Mouse (Mus musculus) heart, embryonic 10.5 days (tissue): ENCODE measurements around the gene Mamdc4. TPM values are rescaled to one million over a fixed set of nuclear protein-coding genes. Genes with fewer than 3 reads are reported as not detected.

Experiments used
- DNase-seq: peaks from one replicate; pipeline ENCODE4 v3.0.0-alpha.2; 2017; ENCODE audit warnings: low spot score
- H3K27ac ChIP-seq: fragments of 300-500 bp; sonication (generic); 2 replicates; pipeline ENCODE4 v1.5.1; 2016; ENCODE audit warnings: mild to moderate bottlenecking
- H3K27me3 ChIP-seq: fragments of 300-500 bp; sonication (generic); 2 replicates; pipeline ENCODE4 v1.6.1; 2016; ENCODE audit warnings: mild to moderate bottlenecking; ENCODE audit not compliant: poor library complexity, insufficient read depth, severe bottlenecking
- H3K36me3 ChIP-seq: fragments of 300-500 bp; sonication (generic); 2 replicates; pipeline ENCODE4 v1.6.1; 2016; ENCODE audit warnings: mild to moderate bottlenecking, moderate library complexity
- H3K4me1 ChIP-seq: fragments of 300-500 bp; sonication (generic); 2 replicates; pipeline ENCODE4 v1.6.1; 2016; ENCODE audit warnings: mild to moderate bottlenecking
- H3K4me3 ChIP-seq: fragments of 300-500 bp; sonication (generic); 2 replicates; pipeline ENCODE4 v1.5.1; 2016; ENCODE audit warnings: mild to moderate bottlenecking, moderate library complexity
- H3K9me3 ChIP-seq: fragments of 300-500 bp; sonication (generic); 2 replicates; pipeline ENCODE4 v1.6.1; 2016; ENCODE audit warnings: mild to moderate bottlenecking, moderate library complexity
- WGBS: fragments of 180-500 bp; shearing (Covaris S2); methylation state at CpG from one replicate; pipeline ENCODE4 v1.1.7; 2016; 5-methylcytosine and 5-hydroxymethylcytosine counted together
- polyA plus RNA-seq: library from polyadenylated mRNA; unstranded; fragments of >200 nt; fragmentation: Nextera tagmentation; extraction: Ambion mirVana; gene quantifications from 2 replicates; pipeline ENCODE4 v1.2.1, GENCODE M21; 2016

Mamdc4 gene
- polyA plus RNA-seq, 1 experiment from 2014 or later: 1.6 TPM

DNA sequence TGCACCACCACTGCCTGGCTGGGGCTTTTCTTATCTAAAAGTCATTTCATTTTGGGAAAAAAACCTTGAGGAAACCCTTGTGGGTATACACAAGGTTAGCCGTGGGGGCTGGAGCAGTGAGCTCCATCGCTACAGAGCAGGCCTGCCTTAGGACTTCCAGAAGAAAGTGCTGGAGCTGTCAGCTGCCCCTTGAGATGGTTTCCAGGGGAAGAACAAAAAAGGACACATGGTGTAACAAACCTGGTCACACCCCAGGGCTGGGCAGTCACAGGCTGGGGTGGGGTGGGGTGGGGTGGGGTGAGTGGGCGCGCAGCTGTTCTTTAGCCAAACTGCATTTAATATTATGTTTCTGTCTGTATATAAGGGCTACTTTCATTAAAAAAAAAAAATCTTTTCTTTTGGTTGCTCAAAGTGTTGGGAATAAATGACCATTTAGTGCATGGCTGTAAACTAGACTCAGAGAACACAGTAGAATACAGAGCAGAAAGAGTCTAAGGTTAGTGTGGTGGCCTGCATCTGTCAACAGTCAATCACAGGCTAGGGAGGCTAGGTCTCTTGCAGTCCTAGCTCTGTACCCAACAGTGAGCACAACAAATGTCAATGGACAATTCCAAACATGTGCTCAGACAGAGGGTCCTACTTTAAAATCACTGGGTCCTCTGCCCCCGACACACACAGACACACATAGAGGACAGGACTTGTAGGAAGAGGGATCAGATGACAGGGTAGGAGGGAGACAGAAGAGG, 22.3 kb upstream of the Mamdc4 start:
- H3K27ac ChIP-seq: no peak overlapping the region
- H3K4me1 ChIP-seq: 0 out of 2 replicates have a peak, but pooled peaks cover 3% of the 10 kb centered on the region
- no peaks in the 10 kb centered on the region for H3K27me3 ChIP-seq
- H3K4me3 ChIP-seq: no peak overlapping the region
- no peak for DNase-seq
- WGBS: 89% methylated on average over 5 of the region's 5 CpGs
- H3K9me3 ChIP-seq: no peaks in the 10 kb centered on the region
- H3K36me3 ChIP-seq: peaks cover 95% of the 10 kb centered on the region

DNA sequence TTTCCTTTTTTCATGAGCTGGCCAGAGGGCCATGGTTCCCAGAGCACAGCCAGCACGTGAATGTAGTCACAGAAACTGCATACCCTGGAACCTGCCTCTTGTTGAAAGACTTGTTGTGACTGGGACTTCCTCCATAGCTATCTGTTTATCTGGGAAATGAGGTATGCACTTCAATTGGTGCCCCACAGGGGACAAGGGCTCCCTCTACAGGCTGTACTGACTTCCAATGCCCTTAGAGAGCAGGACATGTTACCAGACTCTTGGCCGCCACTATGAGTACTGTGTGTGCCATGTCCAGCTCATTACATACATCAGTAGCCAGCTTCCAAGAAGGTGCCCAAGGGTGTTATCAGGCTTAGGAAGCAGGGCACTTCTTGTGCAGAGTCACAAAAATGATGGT, 17.2 kb upstream of the Mamdc4 start:
- DNase-seq: no peak
- 82% methylated on average over 2 of the region's 2 CpGs for WGBS
- H3K4me3 ChIP-seq: no peak overlapping the region
- H3K4me1 ChIP-seq: peaks cover 8% of the 10 kb centered on the region
- no peak overlapping the region for H3K27ac ChIP-seq
- no peaks in the 10 kb centered on the region for H3K27me3 ChIP-seq
- no peaks in the 10 kb centered on the region for H3K9me3 ChIP-seq
- peaks cover 93% of the 10 kb centered on the region for H3K36me3 ChIP-seq

DNA sequence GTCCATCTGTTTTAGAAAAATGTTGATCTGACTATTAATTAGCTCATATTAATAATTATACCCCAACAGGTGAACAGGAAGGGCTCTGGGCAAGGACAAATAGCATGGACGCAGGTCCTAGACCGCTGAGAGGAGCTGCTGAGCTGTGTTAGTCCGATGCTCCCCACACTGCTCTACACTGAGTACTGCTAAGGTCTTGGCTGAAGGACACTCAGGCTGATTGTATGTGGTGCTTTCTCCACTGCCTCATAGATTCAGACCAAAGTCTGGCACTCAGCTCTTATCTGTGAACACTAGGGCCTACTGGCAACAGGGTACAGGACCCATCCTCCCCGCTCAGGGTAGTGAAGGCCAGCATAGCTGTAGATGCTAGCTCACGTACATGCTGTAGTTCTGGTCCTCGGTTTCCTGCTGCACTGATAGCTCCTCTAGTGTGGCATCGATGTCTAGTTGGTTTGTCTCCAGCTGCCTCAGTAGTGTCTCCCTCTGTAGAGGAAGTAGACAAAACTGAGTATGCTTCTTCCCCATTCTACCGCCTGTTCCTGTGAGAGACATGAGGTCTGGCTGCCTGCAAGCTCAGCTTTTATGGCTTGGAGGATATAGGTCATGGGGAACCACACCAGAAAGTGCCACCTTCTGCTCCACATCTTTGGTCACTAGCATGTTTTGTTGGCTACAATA, 13.7 kb upstream of the Mamdc4 start:
- H3K27me3 ChIP-seq: no peaks in the 10 kb centered on the region
- H3K27ac ChIP-seq: no peak overlapping the region
- no peak for DNase-seq
- peaks cover 97% of the 10 kb centered on the region for H3K36me3 ChIP-seq
- no peak overlapping the region for H3K4me3 ChIP-seq
- 86% methylated on average over 8 of the region's 8 CpGs for WGBS
- H3K4me1 ChIP-seq: peaks cover 11% of the 10 kb centered on the region
- H3K9me3 ChIP-seq: no peaks in the 10 kb centered on the region

DNA sequence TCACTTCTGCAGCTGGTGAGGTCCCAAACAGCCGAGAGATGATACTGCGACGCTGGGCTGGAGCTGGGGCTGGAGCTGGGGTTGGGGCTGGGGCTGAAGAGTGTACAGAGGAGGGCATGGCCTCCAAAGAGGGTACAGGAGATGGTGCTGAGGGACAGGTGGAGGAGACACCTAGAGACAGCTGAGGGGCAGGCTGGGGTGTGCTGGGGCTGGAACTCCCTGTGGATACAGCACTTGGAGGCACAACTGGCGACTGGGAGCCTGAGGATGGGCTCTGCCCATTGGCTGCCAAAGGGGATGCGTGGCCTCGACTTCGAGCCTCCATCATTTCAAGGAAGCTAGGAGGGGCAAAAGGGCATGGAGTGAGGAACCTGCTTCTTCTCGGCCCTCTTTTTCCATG, 12.6 kb upstream of the Mamdc4 start:
- no peak overlapping the region for H3K27ac ChIP-seq
- 93% methylated on average over 8 of the region's 8 CpGs for WGBS
- H3K9me3 ChIP-seq: no peaks in the 10 kb centered on the region
- H3K27me3 ChIP-seq: no peaks in the 10 kb centered on the region
- H3K4me3 ChIP-seq: no peak overlapping the region
- peaks cover 94% of the 10 kb centered on the region for H3K36me3 ChIP-seq
- H3K4me1 ChIP-seq: peaks cover 21% of the 10 kb centered on the region
- DNase-seq: no peak

DNA sequence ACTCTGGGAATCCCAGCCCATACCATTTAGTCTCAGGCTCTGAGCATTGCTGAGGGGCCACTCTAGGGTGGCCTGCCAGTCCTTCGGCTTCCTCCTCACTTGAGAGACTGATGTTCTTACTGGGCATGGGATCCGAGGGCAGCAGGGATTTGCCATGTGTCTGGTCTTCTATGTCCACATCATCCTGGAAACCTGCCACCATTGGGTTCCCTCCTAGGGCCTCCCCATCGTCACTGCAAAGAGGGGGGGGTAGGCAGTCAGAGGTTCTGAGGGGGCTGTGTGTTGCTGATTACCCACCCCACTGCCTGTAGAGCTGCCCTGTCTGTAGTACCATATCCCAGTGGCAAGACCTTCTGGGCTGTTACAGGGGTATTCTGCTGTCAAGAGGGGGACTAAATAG, 11.0 kb upstream of the Mamdc4 start:
- Histone ChIP-seq H3K36me3 (peaks cover 77% of the 10 kb centered on the region), H3K27ac (no peak overlapping the region), H3K4me1 (peaks cover 37% of the 10 kb centered on the region), H3K27me3 (peaks cover 8% of the 10 kb centered on the region), H3K9me3 (no peaks in the 10 kb centered on the region), H3K4me3 (no peak overlapping the region)
- no peak for DNase-seq
- 88% methylated on average over 3 of the region's 3 CpGs for WGBS

DNA sequence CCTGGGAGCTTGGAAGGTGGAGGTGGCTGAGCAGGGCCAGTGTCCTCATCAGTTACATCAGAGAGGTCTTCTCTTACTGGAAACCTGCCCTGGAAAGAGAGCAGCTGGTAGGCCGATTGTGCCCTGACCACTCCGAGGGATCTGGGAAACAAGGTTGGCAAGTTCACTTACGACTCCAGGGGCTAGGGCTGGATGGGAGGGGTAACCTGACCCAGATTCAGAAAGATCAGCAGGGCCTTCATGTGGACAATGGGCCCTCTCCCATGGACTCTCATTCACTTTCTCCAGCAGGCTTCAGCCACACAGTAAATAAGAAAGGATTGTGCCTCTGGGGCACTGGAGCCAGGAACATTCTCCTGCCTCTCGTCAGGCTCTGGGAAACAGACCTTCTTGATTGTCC, 10.2 kb upstream of the Mamdc4 start:
- DNase-seq: no peak
- no peak overlapping the region for H3K27ac ChIP-seq
- H3K9me3 ChIP-seq: no peaks in the 10 kb centered on the region
- no peak overlapping the region for H3K4me3 ChIP-seq
- peaks cover 70% of the 10 kb centered on the region for H3K36me3 ChIP-seq
- WGBS: 84% methylated on average over 4 of the region's 4 CpGs
- peaks cover 16% of the 10 kb centered on the region for H3K27me3 ChIP-seq
- H3K4me1 ChIP-seq: peaks cover 39% of the 10 kb centered on the region

DNA sequence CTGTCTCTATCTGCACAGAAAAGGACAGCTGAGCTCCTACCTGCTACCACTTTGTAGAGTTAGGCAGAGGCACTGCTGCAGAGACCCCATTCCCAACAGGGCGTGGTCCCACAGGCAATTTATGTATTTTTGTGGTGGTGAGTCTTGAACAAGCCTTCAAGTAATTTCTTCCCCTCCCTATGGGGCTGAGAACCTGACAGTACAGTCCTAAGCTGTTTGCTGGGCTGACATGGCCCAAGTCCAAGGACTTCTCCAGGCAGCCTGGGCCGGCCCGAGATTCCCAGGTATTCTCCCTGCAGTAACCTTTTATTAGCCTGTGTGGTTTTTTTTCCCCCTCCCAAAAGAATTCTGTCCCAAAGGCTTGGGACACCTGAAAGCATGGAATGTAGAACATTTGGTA, 9.5 kb upstream of the Mamdc4 start:
- Histone ChIP-seq H3K36me3 (peaks cover 63% of the 10 kb centered on the region), H3K27me3 (peaks cover 23% of the 10 kb centered on the region), H3K4me1 (peaks cover 46% of the 10 kb centered on the region), H3K9me3 (no peaks in the 10 kb centered on the region), H3K4me3 (no peak overlapping the region), H3K27ac (no peak overlapping the region)
- no peak for DNase-seq
- WGBS: 98% methylated on average over 3 of the region's 3 CpGs

DNA sequence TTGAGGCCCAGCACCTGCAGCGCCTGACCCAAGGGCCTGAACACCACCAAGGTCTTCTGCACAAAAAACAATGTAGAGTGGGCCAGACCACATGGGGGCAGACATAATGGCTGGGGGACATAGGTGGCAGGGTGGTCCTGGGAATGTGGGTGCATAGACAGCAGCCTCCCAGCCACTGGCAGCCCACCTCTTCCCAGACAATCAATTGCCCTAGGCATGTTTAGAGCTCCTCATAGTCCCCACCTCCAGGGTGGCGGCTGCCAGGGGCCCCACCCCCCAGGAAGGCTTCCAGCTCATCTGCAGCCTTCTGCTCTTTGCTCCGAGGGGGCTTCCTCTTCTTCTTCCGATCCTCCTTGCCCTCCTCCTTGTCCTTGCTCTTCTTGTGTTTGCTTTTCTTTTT, 8.9 kb upstream of the Mamdc4 start:
- WGBS: 68% methylated on average over 4 of the region's 4 CpGs
- Histone ChIP-seq H3K27me3 (peaks cover 29% of the 10 kb centered on the region), H3K36me3 (peaks cover 59% of the 10 kb centered on the region), H3K4me1 (peaks cover 51% of the 10 kb centered on the region), H3K4me3 (no peak overlapping the region), H3K27ac (no peak overlapping the region), H3K9me3 (no peaks in the 10 kb centered on the region)
- no peak for DNase-seq

DNA sequence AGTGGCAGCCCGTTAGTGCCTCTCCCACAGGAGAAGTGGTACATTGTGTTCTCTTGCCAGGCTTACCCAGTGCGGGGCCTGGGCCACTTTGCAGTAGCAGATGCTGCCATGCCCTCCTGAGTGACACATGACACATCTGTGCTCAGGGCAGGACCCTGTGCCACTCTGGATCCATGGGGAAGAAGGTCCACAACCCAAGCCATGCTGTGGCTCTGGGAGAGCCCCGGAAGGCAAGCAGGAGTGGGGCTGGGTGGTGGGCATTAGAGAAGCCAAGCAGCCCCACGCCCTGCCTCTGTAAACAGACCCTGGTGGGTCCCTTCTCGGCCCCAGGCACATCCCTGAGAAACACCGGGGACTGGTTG, 8.5 kb upstream of the Mamdc4 start:
- peaks cover 33% of the 10 kb centered on the region for H3K27me3 ChIP-seq
- peaks cover 54% of the 10 kb centered on the region for H3K4me1 ChIP-seq
- H3K9me3 ChIP-seq: no peaks in the 10 kb centered on the region
- H3K4me3 ChIP-seq: no peak overlapping the region
- H3K36me3 ChIP-seq: peaks cover 54% of the 10 kb centered on the region
- H3K27ac ChIP-seq: no peak overlapping the region
- DNase-seq: no peak
- 90% methylated on average over 6 of the region's 6 CpGs for WGBS

DNA sequence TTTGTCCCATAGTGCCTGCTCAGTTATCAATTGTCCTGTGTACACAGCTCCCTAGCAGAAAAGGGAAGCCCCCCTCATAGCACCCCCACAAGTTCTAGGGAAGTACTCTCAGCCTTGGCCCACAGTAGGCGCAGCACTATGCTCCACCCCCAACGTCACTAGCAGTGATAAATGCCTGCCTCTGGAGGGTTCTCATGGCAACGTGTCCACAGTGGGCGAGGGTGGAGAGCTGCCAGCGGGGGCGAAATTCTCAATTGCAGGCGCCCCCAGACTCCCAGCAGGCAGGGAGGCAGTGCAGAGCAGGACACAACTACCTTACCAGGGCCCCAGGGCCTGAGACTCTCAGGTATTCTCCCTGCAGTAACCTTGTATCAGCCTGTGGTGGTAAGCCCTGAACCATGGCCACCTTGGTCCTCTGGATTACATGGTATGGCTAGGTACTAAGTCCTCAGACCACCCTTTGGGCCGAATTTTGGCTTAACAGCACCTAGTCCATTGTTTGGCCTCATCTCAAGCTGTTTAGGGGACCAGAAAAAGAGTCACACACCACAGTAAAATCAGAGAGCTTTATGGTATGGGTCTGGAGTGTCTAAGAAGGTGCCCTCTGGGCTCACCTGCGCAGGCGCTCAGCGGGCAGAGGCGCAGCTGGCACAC, 7.9 kb upstream of the Mamdc4 start:
- 56% methylated on average over 12 of the region's 12 CpGs for WGBS
- no peak for DNase-seq

DNA sequence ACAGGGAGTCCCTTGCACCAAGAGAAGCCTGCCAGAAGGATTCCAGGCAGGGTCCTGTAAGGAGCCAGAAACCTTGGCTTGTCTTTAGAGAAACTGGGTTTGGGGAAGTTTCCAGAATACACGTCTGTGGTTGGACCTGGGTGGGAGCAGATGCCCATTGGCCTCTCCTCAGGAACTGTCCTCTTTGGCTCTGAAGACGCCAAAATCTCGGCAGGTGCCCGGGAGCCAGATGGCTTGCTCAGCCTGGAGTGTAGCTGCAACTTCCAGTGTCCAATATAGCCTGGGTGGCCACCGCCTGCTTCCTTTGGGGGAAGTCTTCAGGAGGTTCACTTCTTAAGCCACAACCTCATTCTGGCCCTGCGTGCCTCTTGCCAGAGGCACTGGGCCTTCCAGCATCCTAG, 7.3 kb upstream of the Mamdc4 start:
- no peak for DNase-seq
- no peak overlapping the region for H3K27ac ChIP-seq
- H3K27me3 ChIP-seq: peaks cover 45% of the 10 kb centered on the region
- no peaks in the 10 kb centered on the region for H3K9me3 ChIP-seq
- 30% methylated on average over 6 of the region's 6 CpGs for WGBS
- H3K36me3 ChIP-seq: peaks cover 42% of the 10 kb centered on the region
- peak overlapping the region; percentile 52; the same call in 1 of the 2 replicates for H3K4me3 ChIP-seq
- peaks cover 60% of the 10 kb centered on the region for H3K4me1 ChIP-seq

More for the DNA sequence above, 7.9 kb upstream of the Mamdc4 start:
- Histone ChIP-seq H3K9me3 (no peaks in the 10 kb centered on the region), H3K36me3 (peaks cover 49% of the 10 kb centered on the region), H3K27ac (no peak overlapping the region), H3K4me1 (peaks cover 59% of the 10 kb centered on the region), H3K4me3 (no peak overlapping the region), H3K27me3 (peaks cover 38% of the 10 kb centered on the region)

DNA sequence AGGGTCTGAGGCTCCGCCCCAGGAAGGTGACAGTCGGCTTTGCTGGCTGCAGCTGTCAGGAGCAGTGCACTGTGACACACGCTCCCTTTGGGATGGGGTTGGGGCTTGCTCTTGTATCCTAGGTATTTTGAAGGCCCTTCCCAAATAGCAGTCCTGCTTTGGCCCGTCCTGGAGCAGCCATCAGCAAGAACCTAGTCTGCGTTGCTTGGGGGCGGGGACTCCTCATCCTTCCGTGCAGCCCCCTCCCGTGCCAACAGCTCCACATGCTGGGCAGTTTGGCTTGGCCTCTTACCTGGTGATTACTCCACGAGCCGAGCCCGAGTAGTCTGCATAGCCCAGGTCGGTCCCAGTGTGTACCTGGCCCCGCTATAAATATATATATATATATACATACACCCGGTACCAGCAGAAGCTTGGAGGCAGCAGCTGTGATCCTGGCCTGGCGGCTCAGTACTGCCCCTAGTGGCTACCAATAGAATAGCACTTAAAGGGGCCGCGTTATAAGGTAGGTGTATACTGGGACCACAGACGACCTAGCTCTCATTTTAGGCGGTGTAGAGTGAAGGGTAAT, 6.7 kb upstream of the Mamdc4 start, which contains the start of gene Ajm1:
Gene Ajm1, minus strand, starts transcription at position 464 of the 571 bp plus-strand sequence.
- DNase-seq: no peak
- H3K36me3 ChIP-seq: peaks cover 37% of the 10 kb centered on the region
- H3K4me3 ChIP-seq: peak within 1 kb of the TSS; percentile 52
- peaks cover 57% of the 10 kb centered on the region for H3K4me1 ChIP-seq
- peaks cover 50% of the 10 kb centered on the region for H3K27me3 ChIP-seq
- 7% methylated on average over 19 of the region's 19 CpGs for WGBS
- no peak within 1 kb of the TSS for H3K27ac ChIP-seq
- H3K9me3 ChIP-seq: no peaks in the 10 kb centered on the region

DNA sequence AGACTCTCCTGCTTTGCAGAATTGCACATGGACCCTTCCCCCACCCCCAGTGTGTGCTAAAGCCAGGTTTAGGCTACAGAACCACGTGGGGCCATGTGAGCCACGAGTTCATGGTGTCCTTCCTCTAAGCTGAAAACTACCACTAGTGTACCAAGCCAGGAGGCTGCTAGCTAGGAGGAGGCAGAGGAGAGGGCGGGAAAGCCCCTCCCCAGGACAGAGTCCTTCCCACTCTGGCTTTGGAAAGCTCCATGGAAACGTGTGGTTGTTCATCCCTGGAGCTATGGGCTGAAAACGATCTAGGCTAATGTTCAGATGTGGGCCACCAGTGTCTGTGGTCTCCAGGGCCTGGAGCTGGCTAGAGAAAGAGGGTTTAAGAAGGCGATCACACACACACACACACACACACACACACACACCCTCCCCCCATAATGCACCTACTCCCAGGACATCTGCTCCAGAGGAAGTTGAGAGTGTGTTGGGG, 6.0 kb upstream of the Mamdc4 start:
- Histone ChIP-seq H3K4me3 (0 out of 2 replicates have a peak overlapping the region, but pooled peaks have one; percentile 52), H3K27ac (no peak overlapping the region), H3K9me3 (no peaks in the 10 kb centered on the region), H3K27me3 (peaks cover 58% of the 10 kb centered on the region), H3K4me1 (peaks cover 61% of the 10 kb centered on the region), H3K36me3 (peaks cover 31% of the 10 kb centered on the region)
- 46% methylated on average over 6 of the region's 6 CpGs for WGBS
- no peak for DNase-seq
